Mouse (Mus musculus) ES-CJ7 (cell line): ENCODE measurements at regions not wholly inside any gene's neighbourhood (a gene's known extent, or its start where the extent isn't known, plus 50 kb on each side); places are given as distances from the start of the nearest gene placed in this dataset.

Experiments used
- DNase-seq: peaks from one replicate; pipeline ENCODE4 v3.0.0; 2011; ENCODE audit warnings: low read depth, low spot score

DNA sequence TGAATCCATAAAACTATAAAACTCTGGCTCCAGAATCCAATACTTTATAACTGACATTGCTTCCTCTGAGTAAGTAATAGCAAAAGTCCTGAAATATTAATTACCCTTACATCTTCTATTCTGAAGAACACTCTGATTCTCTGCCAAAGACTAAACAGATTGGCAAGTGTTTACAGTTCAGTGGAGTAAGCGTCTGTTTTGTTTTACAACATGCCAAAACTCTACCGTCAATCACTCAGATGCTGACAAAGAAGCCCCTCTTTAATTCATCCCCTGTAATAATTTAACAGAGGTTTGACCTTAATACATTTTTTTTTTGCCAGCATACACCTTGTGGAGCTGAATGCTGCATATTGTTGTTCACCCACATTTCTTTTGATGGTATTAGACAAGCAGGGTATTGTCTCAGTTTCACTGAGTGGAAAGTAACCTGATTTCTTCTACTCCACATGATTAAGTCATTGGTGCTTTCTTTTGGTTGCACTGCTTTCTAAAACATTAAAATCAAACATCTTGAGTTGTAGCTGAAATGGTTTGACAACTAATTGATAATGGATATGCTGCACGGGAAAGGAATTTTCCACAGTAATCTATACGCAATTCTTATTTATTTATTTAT, 796.2 kb upstream of the Sel1l start:
- DNase-seq, result no peak

DNA sequence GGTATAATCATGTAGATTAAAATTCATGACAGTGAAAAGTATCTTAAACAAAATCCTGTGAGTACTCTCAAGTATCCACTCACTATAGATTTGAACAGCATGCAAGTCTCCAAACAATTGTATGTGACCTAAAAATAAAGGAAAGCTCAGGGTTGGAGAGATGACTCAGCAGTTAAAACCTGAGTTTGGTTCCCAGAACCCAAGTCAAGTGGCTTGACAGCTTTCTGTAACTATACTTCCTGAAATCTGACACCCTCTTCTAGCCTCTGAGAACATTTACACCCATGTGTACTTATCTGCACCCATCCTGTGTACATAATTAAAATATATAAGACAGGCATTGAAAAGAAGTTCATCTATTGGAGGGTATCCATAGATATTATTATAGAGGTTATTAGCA, 770.2 kb upstream of the Sel1l start:
- DNase-seq, result no peak

DNA sequence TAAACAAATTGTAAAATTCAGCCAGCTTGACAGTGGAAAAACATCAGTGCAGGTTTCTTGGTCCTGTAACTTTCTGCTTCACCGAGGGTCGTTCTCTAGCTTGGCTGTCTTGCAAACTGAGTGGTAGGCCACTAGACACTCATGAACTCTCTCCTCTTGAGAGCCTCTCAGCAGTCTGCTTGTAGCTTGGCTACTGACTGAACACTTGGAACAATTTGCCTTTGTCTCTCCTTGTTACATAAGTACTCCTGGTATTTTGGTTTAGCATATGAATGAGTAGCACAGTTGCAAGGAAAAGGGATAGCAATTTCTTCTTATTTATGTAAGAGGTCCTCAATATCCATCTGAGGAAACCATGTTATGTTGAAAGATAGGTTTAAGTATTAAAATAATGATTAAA, 769.6 kb upstream of the Sel1l start:
- DNase-seq, result peak; percentile 5

DNA sequence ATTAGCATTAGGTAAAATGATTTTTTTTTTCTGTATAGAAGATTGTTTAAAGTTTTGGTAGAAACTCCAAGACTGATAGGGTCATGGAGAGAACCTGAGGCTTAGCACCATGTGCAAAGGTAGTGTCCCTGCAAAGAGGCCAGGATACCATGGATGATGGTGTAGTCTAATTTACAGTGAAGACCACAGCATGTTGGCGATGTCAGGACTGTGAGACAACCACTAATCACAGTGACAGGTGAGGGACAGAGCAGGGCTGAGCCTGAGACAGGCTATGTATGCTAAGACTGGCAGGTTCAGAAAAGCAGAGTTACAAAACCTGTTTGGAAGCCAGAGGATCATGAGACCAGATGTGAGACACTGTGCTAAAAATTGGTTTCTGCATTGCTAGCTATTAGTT, 752.7 kb upstream of the Sel1l start:
- DNase-seq, result no peak

DNA sequence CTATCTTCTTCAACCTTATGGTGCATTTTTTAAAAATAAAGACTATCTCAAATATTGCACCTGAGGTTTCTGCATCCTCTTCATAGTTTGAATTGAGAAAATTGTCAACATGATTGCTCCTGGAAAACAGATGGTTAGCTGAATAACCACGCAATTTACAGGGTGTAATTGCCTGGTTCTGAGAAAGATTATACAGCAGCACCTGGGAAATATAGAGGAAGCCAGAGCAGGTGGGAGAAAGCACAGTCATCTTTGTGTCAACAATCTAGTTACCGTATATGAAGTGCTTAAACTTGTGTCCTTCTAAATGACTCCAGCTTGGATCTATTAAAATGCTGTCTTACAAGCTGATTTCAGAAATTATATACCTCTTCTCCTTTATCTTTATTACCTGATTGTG, 740.8 kb upstream of the Sel1l start:
- no peak for DNase-seq

DNA sequence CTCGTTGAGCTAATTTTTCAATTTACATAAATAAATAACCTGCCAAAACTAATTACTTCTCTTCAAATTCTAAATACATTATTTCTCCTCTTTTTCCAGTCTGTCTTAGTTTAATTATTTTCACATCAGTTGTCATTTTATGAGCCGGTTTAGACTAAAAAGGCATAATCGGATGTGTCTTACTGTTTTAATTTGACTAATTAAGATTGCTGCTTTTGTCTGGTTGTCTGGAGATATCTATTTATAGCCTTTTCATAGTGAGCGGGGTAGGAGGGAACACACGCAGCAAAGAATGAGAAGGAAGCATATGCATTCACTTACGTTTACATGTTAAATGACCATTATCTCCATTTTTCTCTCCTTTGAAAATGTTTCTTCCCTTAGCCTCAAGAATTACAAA, 740.3 kb upstream of the Sel1l start:
- no peak for DNase-seq

DNA sequence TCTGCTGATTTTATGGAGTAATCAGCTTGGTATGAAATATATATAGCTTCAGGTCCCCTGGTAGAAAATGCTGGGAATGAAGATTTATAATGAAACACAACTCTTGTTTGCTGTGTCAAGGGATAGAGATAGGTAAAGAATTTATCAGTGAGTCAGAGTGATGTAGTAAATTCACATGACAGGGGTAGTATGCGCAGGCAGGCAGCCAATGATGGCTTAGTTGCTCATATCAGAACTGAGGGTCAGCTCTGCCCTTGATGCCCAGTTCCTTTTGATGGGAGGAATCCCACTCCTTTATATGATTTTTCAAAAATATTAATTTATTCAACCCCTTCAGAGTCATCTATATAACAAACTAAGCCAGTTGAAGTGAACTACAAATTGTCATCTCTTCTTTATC, 729.6 kb upstream of the Sel1l start:
- no peak for DNase-seq
